In the genomic region with DNA sequence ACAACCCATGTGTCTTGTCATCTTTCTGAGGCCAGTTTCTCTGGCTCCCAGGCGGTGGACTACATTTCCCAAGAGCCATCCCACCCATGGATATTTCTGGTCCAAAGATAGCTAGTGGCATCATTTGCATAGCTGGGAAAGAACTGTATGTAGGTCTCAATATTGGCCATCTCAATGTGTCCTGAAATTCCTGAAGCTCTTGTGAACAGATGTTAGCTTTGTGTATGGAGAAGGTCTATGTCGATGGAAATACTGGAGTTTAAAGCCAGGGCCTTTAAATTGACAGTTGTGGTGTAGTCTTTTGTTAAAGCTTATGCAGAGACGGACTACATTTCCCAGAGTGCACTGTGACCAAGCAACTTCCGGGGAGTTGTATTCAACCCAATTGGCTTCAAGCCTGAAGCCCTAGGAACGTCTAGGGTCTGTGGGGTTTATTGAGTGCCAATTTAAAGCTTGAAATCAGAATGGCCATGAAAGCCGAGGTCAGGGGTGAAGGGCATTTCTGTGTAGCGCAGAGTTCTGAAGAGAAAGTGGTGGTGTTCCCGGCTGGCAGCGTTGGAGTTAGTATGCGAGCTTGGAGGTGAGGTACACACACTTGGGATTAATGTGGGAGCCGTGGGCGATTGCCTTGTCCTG, we compare ENCODE assay signal across 8 mouse cellular contexts. TPM values are rescaled to one million over a fixed set of nuclear protein-coding genes. Genes with fewer than 3 reads are reported as not detected.
DNase-seq lines count a peak whose midpoint lies in the region; ATAC-seq lines count a peak whose summit lies in the region.

No protein-coding gene starts in this region.

- no peaks in the 10 kb centered on the region for H3K27me3 ChIP-seq in intestine, embryonic 15.5 days (replicated peaks)

- no peak overlapping the region for H3K27ac ChIP-seq in intestine, embryonic 15.5 days

- peak overlapping the region; percentile 54 for H3K4me3 ChIP-seq in intestine, embryonic 15.5 days (replicated peaks)

- peak; percentile 41 for DNase-seq in adrenal gland, adult 8-10 months
- peak; percentile 70 for DNase-seq in embryo, embryonic 11.5 days (ENCODE audit: low read depth, low spot score)
- peak; percentile 28 to 41 for DNase-seq in gastrocnemius, postnatal 36 days
- peak; percentile 78 to 86 for DNase-seq in left cerebral cortex, postnatal 14 days (ENCODE audit: low spot score in 2 of 2)
- DNase-seq in right cerebral cortex, postnatal 14 days, result peak; percentile 46
- peak; percentile 84 for DNase-seq in yolk sac, embryonic 10.5 days (ENCODE audit: low spot score)

- ATAC-seq in intestine, embryonic 15.5 days, result peak; percentile 75
- peak; percentile 76 for ATAC-seq in megakaryocyte-erythroid progenitor cell, adult 5-6 weeks (replicated peaks; ENCODE audit: low FRiP score, low TSS enrichment, poor library complexity, severe bottlenecking)

- H3K36me3 ChIP-seq in intestine, embryonic 15.5 days, result peaks cover 3% of the 10 kb centered on the region; the same call in 1 of the 2 replicates

- H3K4me1 ChIP-seq in intestine, embryonic 15.5 days (replicated peaks), result peaks cover 11% of the 10 kb centered on the region

- peak overlapping the region; percentile 65 for H3K4me2 ChIP-seq in intestine, embryonic 15.5 days (replicated peaks)

- WGBS in intestine, embryonic 15.5 days, result 3% methylated on average over 12 of the region's 12 CpGs

- peak overlapping the region; percentile 61 for H3K9ac ChIP-seq in intestine, embryonic 15.5 days

- intact Hi-C loops in gastrocnemius, postnatal 36 days (cut with DNase I), result loop anchor here (5.0 kb wide), 3 partner anchors 36 to 94 kb away; a partner anchor contains a TSS
- intact Hi-C loops in left cerebral cortex, postnatal 14 days (cut with DNase I), result loop anchor here (5.0 to 10.0 kb wide), 4 partner anchors 34 to 86 kb away; a partner anchor contains a TSS

- no peaks in the 10 kb centered on the region for H3K9me3 ChIP-seq in intestine, embryonic 15.5 days

RNA-seq across cellular contexts. Expression of a gene that starts 2.8 kb away (rescaled TPM):
- 10 to 100 TPM; 18.3 to 25.2 (median 21.9) TPM for total RNA-seq in adrenal gland, adult 8-10 months (2022)
- 1 to 10 TPM; 6.3 to 9.7 TPM for total RNA-seq in gastrocnemius, postnatal 36 days (2021)
- 9.9 and 10.0 TPM in 2 replicates for polyA plus RNA-seq in intestine, embryonic 15.5 days (2015; fragmentation: Nextera tagmentation; extraction: Ambion mirVana)
- 10 to 100 TPM; 16.6 to 21.5 TPM for total RNA-seq in left cerebral cortex, postnatal 14 days (2021)
- total RNA-seq in megakaryocyte-erythroid progenitor cell, adult 5-6 weeks (2014; fragmentation: Nextera tagmentation), result 4.0 and 7.6 TPM in 2 replicates
- 10.4 and 12.2 TPM in 2 replicates for total RNA-seq in megakaryocyte-erythroid progenitor cell, adult 5-6 weeks (2017)

RNA-seq across cellular contexts. Expression of a gene that starts 34.7 kb away (rescaled TPM):
- total RNA-seq in adrenal gland, adult 8-10 months (2022), result 1 to 10 TPM in 3 of 4 experiments, under 1 TPM in 1; 0.94 to 1.7 (median 1.2) TPM
- 1 to 10 TPM; 1.2 to 1.9 TPM for total RNA-seq in gastrocnemius, postnatal 36 days (2021)
- 3.3 and 4.0 TPM in 2 replicates for polyA plus RNA-seq in intestine, embryonic 15.5 days (2015; fragmentation: Nextera tagmentation; extraction: Ambion mirVana)
- 10 to 100 TPM; 20.3 to 23.2 TPM for total RNA-seq in left cerebral cortex, postnatal 14 days (2021)
- 4.6 TPM in 2 replicates for total RNA-seq in megakaryocyte-erythroid progenitor cell, adult 5-6 weeks (2014; fragmentation: Nextera tagmentation)
- total RNA-seq in megakaryocyte-erythroid progenitor cell, adult 5-6 weeks (2017), result 8.2 and 10.7 TPM in 2 replicates

RNA-seq across cellular contexts. Expression of a gene that starts 34.9 kb away (rescaled TPM):
- total RNA-seq in adrenal gland, adult 8-10 months (2022), result 1 to 10 TPM; 3.5 to 5.2 (median 4.2) TPM
- 1 to 10 TPM; 1.2 to 2.2 TPM for total RNA-seq in gastrocnemius, postnatal 36 days (2021)
- polyA plus RNA-seq in intestine, embryonic 15.5 days (2015; fragmentation: Nextera tagmentation; extraction: Ambion mirVana), result 3.7 and 4.2 TPM in 2 replicates
- total RNA-seq in left cerebral cortex, postnatal 14 days (2021), result 10 to 100 TPM; 11.7 TPM
- 1.4 TPM in 1 of 2 replicates, not detected in the other for total RNA-seq in megakaryocyte-erythroid progenitor cell, adult 5-6 weeks (2014; fragmentation: Nextera tagmentation)
- total RNA-seq in megakaryocyte-erythroid progenitor cell, adult 5-6 weeks (2017), result 0.50 and 0.56 TPM in 2 replicates

RNA-seq across cellular contexts. Expression of a gene that starts 41.0 kb away (rescaled TPM):
- 1 to 10 TPM; 5.4 to 9.8 (median 8.1) TPM for total RNA-seq in adrenal gland, adult 8-10 months (2022)
- total RNA-seq in gastrocnemius, postnatal 36 days (2021), result 1 to 10 TPM; 2.5 to 2.6 TPM
- 4.6 and 5.5 TPM in 2 replicates for polyA plus RNA-seq in intestine, embryonic 15.5 days (2015; fragmentation: Nextera tagmentation; extraction: Ambion mirVana)
- 10 to 100 TPM; 12.8 to 13.7 TPM for total RNA-seq in left cerebral cortex, postnatal 14 days (2021)
- 3.2 and 5.3 TPM in 2 replicates for total RNA-seq in megakaryocyte-erythroid progenitor cell, adult 5-6 weeks (2014; fragmentation: Nextera tagmentation)
- total RNA-seq in megakaryocyte-erythroid progenitor cell, adult 5-6 weeks (2017), result 2.6 and 3.5 TPM in 2 replicates

RNA-seq across cellular contexts. Expression of a gene that starts 50.4 kb away (rescaled TPM):
- 10 to 100 TPM; 13.3 to 17.8 (median 16.4) TPM for total RNA-seq in adrenal gland, adult 8-10 months (2022)
- total RNA-seq in gastrocnemius, postnatal 36 days (2021), result 1 to 10 TPM; 5.8 to 6.8 TPM
- polyA plus RNA-seq in intestine, embryonic 15.5 days (2015; fragmentation: Nextera tagmentation; extraction: Ambion mirVana), result 10.1 and 10.3 TPM in 2 replicates
- total RNA-seq in left cerebral cortex, postnatal 14 days (2021), result 10 to 100 TPM; 15.6 to 16.7 TPM
- 14.6 and 16.4 TPM in 2 replicates for total RNA-seq in megakaryocyte-erythroid progenitor cell, adult 5-6 weeks (2014; fragmentation: Nextera tagmentation)
- 17.8 and 19.6 TPM in 2 replicates for total RNA-seq in megakaryocyte-erythroid progenitor cell, adult 5-6 weeks (2017)
